Mouse (Mus musculus) embryonic fibroblast, embryonic 13.5 days (primary cell): Measurements from ENCODE around the gene Timp3.

Experiments used
- CTCF ChIP-seq: IDR thresholded peaks from 2 replicates; pipeline ENCODE4 v1.5.1; 2011; ENCODE audit warnings: mild to moderate bottlenecking, control low read depth, low read length, moderate library complexity, borderline replicate concordance; ENCODE audit not compliant: insufficient read depth
- POLR2A ChIP-seq: IDR thresholded peaks from 2 replicates; pipeline ENCODE4 v1.6.1; 2011; ENCODE audit warnings: low read depth, mild to moderate bottlenecking, control low read depth, low read length, moderate library complexity

DNA sequence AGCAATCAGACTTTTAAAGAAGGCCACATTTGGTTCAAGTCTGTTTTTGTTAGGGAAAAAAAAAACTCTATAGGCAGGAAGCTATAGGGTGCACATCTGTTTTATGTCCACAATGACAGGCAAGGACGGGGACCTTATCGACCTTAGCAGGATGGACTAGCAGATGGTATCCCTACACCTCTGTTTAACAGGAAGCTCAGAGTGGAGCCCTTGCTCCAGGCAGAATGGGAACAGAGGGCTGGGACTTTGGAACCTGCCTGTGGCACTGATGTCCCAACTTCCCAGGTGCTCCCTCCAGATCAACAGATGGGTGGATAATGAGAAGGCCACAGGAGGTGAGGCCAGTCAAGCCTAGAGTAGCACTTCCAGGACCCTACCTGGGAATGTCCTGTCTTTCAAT is 80.5 kb downstream of the Timp3 start:
- TF ChIP-seq CTCF, result no peak
- no peak for TF ChIP-seq POLR2A
